Mouse (Mus musculus): ENCODE measurements around the gene Rpl15. TPM values are rescaled to one million over a fixed set of nuclear protein-coding genes. Genes with fewer than 3 reads are reported as not detected.
A peak's percentile ranks its signal among the peaks of the same experiment; 100 is the strongest.
"Not testable (repeated sequence)": the region's sequence is repeated elsewhere in the genome, so short reads cannot be mapped to it uniquely, and the experiment has no call there.

Rpl15 gene
- total RNA-seq, 2 experiments from 2014 or later: 726 to 763 TPM

DNA sequence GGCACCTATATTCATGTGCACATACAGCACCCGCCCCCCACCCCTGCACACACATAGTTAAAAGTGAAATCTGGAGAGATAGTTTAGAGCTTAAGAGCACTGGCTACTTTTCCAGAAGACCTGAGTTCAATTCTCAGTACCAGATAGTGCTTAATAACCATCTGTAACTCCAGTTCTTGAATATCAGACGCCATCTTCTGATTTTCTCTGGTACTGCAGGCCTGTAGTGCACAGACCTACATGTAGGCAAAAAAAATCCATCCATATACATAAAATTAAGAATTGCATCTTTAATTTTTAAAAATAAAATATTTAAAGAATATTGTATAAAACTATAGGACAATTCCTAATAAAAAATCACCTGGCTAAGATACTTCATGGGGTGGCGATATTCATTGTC, 10.0 kb downstream of the Rpl15 start:
- no peak for DNase-seq (ENCODE audit: low spot score in 2 of 2)

DNA sequence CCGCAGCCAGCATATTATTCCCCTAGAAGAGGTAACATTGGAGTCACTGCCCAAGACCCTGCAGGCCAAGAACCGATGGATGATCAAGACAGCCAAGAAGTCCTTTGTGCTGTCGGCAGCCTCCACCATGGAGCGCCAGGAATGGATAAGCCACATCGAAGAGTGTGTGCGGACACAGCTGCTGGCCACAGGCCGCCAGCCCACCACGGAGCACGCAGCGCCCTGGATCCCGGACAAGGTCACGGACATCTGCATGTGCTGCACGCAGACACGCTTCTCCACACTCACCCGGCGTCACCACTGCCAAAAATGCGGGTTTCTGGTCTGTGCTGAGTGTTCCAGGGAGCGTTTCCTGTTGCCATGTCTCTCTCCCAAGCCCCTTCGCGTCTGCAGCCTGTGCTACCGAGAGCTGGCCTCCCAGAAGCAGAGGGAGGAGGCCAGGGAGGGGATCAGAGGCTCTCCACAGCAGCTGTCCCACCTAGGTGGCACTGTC, 28.5 kb downstream of the Rpl15 start:
- no peak for DNase-seq (ENCODE audit: low spot score in 2 of 2)

DNA sequence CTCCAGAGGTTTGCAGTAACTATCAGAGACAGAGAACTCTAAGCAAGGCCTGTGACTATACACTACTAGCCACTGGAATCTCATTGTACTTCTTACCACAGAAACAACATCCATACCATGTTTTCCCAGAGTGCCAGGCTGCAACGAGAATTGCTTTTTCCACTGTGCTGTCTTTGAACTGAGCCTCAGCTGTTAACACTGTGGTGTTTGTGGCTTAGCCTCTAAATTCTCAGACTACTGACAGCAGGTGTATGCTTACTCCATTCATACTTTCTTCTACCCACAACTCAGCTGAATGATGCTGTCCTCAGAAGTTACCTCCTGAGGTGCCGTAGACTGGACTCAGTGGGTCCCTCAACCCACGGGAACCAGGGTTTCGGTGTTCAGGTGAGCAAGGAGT, 29.4 kb downstream of the Rpl15 start:
- DNase-seq (ENCODE audit: low spot score in 2 of 2): no peak

DNA sequence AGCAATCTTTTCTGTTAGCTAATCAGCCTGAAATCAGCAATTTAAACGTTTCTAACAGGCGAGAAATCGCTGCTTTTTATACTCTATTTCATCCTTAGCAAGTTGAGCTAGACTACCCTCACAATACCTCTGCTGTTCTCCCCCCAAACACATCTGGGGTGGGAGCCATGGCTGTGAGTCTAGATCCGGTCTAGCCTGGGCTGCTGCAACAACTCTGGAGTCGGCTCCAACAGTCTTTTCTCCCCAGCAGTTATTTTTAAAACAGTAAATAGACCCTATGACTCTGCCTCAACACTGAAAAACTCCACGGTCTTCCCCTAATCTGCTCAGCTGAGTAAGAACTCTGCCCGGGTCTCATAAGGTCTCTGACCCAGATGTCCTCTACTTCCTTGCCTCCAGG, 31.1 kb downstream of the Rpl15 start:
- DNase-seq (ENCODE audit: low spot score in 2 of 2): no peak

DNA sequence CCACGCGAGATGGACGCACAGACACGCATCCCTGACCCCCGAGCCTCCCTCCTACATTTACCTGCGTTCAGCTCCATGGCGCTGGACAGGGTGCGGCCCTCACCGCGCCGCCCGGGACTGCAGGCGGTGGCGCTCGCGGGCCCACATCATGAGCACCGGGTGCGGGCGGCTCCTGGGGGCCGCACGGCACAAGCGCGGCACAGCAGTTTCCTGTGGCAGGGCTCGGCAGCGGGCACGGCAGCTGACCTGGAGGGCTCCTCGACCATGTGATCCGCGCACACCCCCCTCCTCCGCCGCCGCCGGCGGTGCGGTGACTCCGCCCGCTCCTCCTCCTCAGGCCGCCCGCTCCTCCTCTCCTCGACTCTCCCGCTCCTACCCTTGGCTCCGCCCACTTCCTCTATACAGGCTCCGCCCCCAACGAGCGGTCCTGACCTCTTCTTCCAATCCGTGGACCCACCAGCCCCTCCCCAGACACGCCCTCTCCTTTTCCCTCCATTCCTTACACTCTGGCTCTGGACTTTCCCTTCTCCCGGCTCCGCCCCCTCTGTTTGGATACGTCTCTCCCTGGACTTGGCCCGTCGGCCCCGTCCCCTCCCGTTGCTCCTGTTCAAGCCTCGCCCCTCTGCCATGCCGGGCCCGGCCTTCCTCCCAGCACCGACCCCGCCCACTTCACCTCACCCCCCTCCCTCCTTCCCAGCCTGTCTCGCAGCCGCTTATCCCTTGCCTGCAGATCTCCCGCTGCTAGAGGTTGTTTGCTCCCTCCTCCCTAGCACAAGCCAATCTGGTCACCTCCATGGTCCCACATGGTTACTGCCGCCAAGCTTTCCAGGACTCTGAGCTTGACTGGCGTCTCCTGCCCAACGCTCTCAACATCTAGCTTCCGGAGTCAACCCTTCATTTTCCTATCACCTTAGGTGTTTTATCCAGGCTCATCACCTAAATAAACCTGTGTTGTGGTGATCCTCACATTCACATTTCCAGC, 32.1 kb downstream of the Rpl15 start, which contains the start of gene Nr1d2:
Gene Nr1d2, minus strand, starts transcription at position 378 of the 982 bp plus-strand sequence.
- peak; percentile 95 to 97 for DNase-seq (ENCODE audit: low spot score in 2 of 2)

DNA sequence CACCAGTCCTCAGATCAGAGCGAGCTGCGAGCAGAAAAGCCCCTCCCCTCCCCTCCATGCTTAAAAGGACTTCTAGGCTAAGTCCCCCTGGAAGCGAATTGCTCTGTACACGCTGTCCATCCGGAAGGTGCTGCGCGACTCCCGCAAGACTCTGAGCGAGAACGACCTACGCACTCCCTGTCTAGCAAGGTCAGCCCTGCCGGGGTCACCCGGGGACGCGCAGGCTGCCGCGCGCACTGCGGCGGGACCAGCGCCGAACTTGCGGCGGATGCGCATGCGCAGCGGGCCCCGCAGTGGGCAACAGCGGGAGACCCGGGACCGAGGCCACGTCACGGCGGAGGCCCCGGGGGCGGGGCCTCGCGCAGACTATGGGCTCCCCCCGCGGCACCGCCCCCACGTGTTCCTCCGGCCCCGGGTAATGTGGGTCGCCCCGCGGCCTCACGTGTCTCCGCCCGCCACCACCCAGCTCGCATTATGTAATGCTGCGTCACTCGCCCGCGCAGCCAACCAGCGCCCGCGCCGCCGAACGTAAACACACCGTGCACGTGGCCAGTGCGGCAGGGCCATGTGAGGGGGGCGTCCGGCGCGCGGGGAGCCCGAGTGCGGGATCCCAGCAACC, 33.0 kb downstream of the Rpl15 start:
- peak; percentile 97 to 98 for DNase-seq (ENCODE audit: low spot score in 2 of 2)

DNA sequence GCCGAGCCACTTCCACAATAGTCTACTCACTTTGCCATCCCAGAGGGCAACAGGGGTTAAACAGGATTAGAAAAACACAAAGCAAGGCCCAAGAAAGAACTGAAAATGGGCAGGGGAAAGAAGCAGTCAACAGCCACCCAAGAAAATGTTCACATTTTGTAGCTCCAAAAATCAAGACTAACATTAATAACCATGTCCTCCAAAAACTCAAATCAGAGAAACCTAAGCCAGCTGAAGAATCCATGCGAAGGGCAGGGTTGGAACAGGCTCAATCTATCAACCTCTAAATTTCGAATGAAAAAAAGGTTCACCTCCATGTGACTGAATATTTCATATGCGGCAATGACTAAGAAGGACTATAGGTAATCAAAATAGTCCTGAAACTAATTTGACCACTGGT, 33.8 kb downstream of the Rpl15 start:
- DNase-seq (ENCODE audit: low spot score in 2 of 2): no peak

DNA sequence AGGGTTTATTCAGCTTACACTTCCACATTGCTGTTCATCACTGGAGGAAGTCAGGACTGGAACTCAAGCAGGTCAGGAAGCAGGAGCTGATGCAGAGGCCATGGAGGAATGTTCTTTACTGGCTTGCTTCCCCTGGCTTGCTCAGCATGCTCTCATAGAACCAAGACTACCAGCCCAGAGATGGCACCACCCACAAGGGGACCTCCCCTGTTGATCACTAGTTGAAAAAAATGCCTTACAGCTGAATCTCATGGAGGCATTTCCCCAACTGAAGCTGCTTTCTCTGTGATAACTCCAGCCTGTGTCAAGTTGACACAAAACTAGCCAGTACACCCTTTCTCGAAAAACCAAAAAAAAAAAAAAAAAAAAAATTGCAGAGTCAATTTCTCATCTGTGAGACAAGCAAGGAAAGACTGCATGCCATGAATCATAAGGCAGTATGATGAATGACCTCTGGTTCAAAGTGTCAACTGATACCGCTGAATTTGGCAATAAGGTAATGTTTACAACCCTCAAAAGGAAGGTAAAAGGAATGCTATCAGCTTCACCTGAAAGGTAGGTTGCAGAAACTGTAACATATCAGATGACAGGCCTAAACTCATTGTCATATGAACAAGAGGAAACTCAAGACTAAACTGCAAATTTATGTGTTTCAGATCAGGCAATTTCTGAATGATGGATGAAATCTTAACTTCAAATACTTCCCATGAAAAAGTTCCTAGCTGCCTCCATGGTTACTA, 34.5 kb downstream of the Rpl15 start:
- not testable (repeated sequence) for DNase-seq (ENCODE audit: low spot score in 2 of 2)

DNA sequence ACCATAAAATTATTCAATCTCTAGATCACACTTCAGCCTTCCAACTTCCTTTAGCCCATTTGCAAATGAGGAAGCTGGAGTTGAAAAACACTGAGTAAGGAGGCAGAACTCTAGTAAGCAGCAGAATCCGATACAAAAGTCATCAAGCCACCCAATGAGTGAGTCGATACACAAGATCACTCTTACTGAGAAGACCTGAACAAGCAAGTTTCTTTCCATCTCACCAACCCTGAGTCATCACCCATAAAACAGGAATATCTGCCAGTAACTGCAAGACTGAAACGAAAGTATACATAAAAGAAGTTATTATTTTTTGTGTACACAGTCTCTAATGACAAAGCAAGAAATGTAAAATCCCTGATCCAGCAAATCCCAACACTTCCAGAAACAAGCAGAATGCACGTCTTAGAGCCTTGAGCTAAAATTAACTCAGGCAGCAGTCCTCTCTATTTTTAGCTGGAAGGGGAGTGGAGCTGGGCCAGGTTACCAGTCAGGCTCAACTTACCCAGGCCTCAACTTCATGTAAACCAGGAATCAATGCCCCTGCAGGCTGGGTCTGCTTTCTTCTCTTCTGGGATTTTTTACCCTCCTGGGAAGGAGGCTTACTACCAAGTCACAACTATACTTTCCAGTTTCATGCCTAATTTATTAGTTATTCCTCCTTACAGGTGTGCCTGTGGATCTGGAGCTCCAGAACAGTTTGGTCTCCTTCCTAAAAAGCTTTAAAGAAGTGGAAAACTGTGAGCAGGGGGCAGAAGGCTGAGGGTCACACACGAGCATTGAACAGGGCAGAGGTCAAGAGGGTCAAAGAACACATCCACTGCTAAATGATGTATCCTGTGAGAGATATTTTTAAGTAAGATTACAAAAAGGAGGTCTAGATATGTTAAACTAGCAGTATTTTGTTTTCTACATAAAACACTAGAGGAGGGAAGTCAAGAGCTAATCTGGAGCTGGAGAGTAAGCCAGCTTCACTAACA, 36.9 kb downstream of the Rpl15 start:
- DNase-seq (ENCODE audit: low spot score in 2 of 2): no peak

DNA sequence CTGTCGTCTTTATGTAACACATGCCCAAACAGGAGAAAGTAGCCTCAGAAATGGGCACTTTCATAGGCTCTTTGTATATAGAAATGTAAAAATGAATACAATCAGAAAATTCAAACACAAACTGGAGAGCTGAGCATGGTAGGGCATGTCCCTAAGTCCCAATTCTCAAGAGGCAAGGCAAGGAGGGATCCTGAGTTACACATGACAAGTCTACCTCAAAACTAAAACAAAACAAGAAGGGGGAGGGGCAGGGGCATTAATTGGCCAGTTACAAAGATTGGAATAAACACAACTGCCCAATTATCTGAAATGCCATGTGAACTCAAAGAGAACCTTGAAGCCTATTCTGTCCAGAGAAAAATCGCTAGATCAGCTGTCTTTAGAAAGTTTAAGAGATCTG, 38.1 kb downstream of the Rpl15 start:
- no peak for DNase-seq (ENCODE audit: low spot score in 2 of 2)

DNA sequence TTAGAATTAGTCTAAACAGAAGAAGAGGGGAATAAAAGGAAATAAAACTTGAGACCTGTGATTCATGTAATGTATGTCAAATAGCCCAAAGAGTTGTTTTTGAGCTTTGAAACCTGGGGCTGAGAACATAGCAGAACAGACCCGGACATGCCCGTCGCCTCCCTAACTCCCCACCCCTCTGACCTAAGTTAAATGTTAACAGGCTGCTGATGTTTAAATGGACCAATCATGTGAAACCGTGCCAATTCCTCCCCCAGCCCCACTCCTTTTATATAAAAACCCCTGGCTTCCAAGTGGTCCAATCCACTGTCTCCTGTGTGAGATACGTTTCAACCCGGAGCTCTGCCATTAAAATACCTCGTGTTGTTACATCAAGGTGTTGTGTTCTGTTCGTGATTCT, 39.3 kb downstream of the Rpl15 start:
- DNase-seq (ENCODE audit: low spot score in 2 of 2): not testable (repeated sequence)

DNA sequence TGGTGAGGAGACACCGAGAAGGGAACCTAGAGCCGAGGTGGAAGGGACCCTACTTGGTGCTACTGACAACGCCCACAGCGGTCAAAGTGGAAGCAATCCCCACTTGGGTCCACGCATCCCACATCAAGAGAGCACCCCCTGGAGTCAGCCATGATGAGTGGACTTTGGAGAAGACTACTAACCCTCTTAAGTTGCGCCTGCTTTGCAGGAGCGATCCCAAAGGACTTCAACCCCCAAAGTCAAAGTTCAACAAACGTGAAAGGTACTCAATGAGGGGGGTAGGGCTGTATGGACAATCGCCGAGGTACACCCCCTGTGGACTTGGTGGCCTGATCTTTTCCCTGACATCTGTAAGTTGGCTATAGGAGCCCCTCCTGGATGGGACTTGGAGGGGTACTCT, 41.4 kb downstream of the Rpl15 start:
- not testable (repeated sequence) for DNase-seq (ENCODE audit: low spot score in 2 of 2)

DNA sequence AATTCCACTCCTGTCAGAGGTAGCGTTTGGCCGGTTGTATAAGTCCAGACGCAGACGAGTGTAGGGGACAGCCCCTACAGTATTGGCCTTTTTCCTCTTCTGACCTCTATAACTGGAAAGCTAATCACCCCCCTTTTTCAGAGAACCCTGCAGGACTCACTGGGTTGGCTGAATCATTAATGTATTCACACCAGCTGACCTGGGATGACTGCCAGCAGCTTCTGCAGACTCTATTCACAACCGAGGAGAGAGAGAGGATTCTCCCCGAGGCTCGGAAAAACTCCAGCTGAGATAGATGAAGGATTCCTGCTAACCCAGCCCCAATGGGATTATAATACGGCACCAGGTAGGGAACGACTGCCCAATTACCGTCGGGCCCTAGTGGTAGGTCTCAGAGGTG, 45.0 kb downstream of the Rpl15 start:
- not testable (repeated sequence) for DNase-seq (ENCODE audit: low spot score in 2 of 2)

DNA sequence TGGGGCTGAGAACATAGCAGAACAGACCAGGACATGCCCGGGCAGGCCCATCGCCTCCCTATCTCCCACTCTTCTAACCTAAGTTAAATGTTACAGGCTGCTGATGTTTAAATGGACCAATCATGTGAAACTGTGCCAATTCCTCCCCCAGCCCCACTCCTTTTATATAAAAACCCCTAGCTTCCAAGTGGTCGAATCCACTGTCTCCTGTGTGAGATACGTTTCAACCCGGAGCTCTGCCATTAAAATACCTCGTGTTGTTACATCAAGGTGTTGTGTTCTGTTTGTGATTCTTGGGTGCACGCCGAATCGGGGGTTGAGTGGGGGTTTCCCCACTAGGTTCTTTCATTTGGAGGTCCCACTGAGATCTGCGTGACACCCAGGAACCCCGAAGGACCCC, 45.8 kb downstream of the Rpl15 start:
- not testable (repeated sequence) for DNase-seq (ENCODE audit: low spot score in 2 of 2)

DNA sequence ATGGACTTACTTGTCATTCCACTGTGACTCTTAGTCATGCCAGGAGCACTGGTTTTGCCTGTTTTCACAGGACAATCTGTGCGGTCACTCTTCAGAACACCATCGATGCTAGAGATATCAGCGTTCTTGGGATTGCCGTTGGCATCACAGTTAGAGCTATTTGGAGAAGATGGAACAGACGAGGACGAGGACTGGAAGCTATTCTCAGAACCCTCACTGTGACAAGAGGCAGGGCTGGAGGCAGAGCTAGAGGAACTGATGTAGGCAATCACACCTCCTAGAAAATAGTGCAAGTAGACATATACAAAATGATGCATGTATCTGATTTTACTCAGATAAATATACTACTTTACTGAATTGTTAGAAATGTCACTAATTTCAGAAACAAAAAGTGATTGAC, 49.2 kb downstream of the Rpl15 start:
- no peak for DNase-seq (ENCODE audit: low spot score in 2 of 2)

Other genes with a start within 250 kb of the Rpl15 start
- 10 to 100 TPM; 48.1 to 57.4 TPM for gene Nr1d2, start 32.3 kb downstream of the Rpl15 start, total RNA-seq (2021)
- 10 to 100 TPM; 29.2 to 34.6 TPM for gene Nkiras1, start 255 bp downstream of the Rpl15 start, total RNA-seq (2021)
- gene Ube2e1, start 60.5 kb upstream of the Rpl15 start, total RNA-seq (2021): 10 to 100 TPM; 75.6 to 81.0 TPM